Mouse (Mus musculus) MN1 (cell line): ENCODE results near the gene Haus3.

Experiments used
- DNase-seq: peaks from one replicate; pipeline ENCODE4 v3.0.0-alpha.2; 2016; ENCODE audit warnings: low spot score

Haus3 gene

GRCm38 (mm10) chr5:34105681-34106080 lies 63.6 kb downstream of the Haus3 start:
- DNase-seq: no peak
